In genomic region chr19:24134991-24135390, GRCm38 (mm10) we compare ENCODE assay signal across 8 mouse cellular contexts.
DNase-seq lines count a peak whose midpoint lies in the region; ATAC-seq and TF ChIP-seq lines count a peak whose summit lies in the region.

No protein-coding gene starts in this region.

- DNase-seq in adrenal gland, postnatal 10 days = peak; percentile 19
- DNase-seq in adrenal gland, postnatal 25 days = no peak
- peak; percentile 60 for DNase-seq in lung, embryonic 14.5 days
- no peak for DNase-seq in lung, adult 2 months
- DNase-seq in liver, embryonic 14.5 days (ENCODE audit: low read depth in 3 of 3, low spot score in 3 of 3) = no peak
- no peak for DNase-seq in testis, postnatal 14 days (ENCODE audit: low spot score)

- TF ChIP-seq EP300 in liver, embryonic 14.5 days (IDR thresholded peaks at IDR 0.05; ENCODE audit: low read depth) = no peak

- no peaks in the 10 kb centered on the region for H3K9me3 ChIP-seq in lung, embryonic 14.5 days (ENCODE audit: low read depth, low read length)
- no peaks in the 10 kb centered on the region for H3K9me3 ChIP-seq in liver, embryonic 14.5 days (ENCODE audit: control insufficient read depth, low read length)
- H3K9me3 ChIP-seq in stomach, embryonic 16.5 days (replicated peaks; ENCODE audit: control insufficient read depth, low read length) = 0 out of 2 replicates have a peak, but pooled peaks cover 3% of the 10 kb centered on the region

- TF ChIP-seq POLR2A in lung, adult 2 months (IDR thresholded peaks at IDR 0.05; ENCODE audit: borderline replicate concordance, extremely low read depth, low read depth, low read length) = no peak

- TF ChIP-seq CTCF in lung, embryonic 14.5 days (IDR thresholded peaks at IDR 0.05; ENCODE audit: low read depth) = no peak
- no peak for TF ChIP-seq CTCF in lung, adult 2 months (IDR thresholded peaks at IDR 0.05; ENCODE audit: insufficient read depth, low read length)
- no peak for TF ChIP-seq CTCF in liver, embryonic 14.5 days (IDR thresholded peaks at IDR 0.05; ENCODE audit: low read depth)

- 32% methylated on average over 10 of the region's 10 CpGs for WGBS in lung, embryonic 14.5 days
- 28% methylated on average over 10 of the region's 10 CpGs for WGBS in lung, adult 2 months
- 17% methylated on average over 10 of the region's 10 CpGs for WGBS in liver, embryonic 14.5 days (ENCODE audit: insufficient replicate concordance)
- WGBS in stomach, embryonic 16.5 days = 25% methylated on average over 10 of the region's 10 CpGs

- ATAC-seq in lung, embryonic 14.5 days (ENCODE audit: insufficient read depth) = no peak
- no peak for ATAC-seq in liver, embryonic 14.5 days (ENCODE audit: insufficient read depth)
- ATAC-seq in stomach, embryonic 16.5 days (ENCODE audit: insufficient read depth, low FRiP score) = no peak
- no peak for ATAC-seq in erythroblast, adult 5-6 weeks (replicated peaks; ENCODE audit: low FRiP score, poor library complexity, severe bottlenecking)

- H3K4me3 ChIP-seq in lung, embryonic 14.5 days (ENCODE audit: low read depth, low read length) = peak overlapping the region; percentile 27
- H3K4me3 ChIP-seq in lung, adult 2 months (replicated peaks; ENCODE audit: extremely low read depth, low read depth, low read length) = no peak overlapping the region
- no peak overlapping the region for H3K4me3 ChIP-seq in liver, embryonic 14.5 days (ENCODE audit: insufficient read depth in 1 of 2, low read depth in 2 of 2, low read length in 2 of 2)
- H3K4me3 ChIP-seq in stomach, embryonic 16.5 days (replicated peaks; ENCODE audit: low read length) = peak overlapping the region; percentile 28

- no peaks in the 10 kb centered on the region for H3K27me3 ChIP-seq in lung, embryonic 14.5 days (ENCODE audit: insufficient read depth, low read length)
- H3K27me3 ChIP-seq in liver, embryonic 14.5 days (ENCODE audit: control insufficient read depth, insufficient read depth, low read length) = no peaks in the 10 kb centered on the region
- no peaks in the 10 kb centered on the region for H3K27me3 ChIP-seq in stomach, embryonic 16.5 days (ENCODE audit: control insufficient read depth, insufficient read depth, low read length)

- H3K27ac ChIP-seq in lung, embryonic 14.5 days (ENCODE audit: low read depth) = no peak overlapping the region
- no peak overlapping the region for H3K27ac ChIP-seq in liver, embryonic 14.5 days
- H3K27ac ChIP-seq in stomach, embryonic 16.5 days (ENCODE audit: low read length) = no peak overlapping the region

- H3K9ac ChIP-seq in lung, embryonic 14.5 days = no peak overlapping the region
- H3K9ac ChIP-seq in liver, embryonic 14.5 days (replicated peaks) = no peak overlapping the region
- H3K9ac ChIP-seq in stomach, embryonic 16.5 days (ENCODE audit: low read length) = no peak overlapping the region

- no peaks in the 10 kb centered on the region for H3K4me1 ChIP-seq in lung, embryonic 14.5 days (ENCODE audit: insufficient read depth)
- H3K4me1 ChIP-seq in lung, adult 2 months (ENCODE audit: control insufficient read depth, insufficient read depth, low read length) = peaks cover 3% of the 10 kb centered on the region; the same call in 1 of the 2 replicates
- H3K4me1 ChIP-seq in liver, embryonic 14.5 days (replicated peaks; ENCODE audit: control insufficient read depth in 2 of 2, insufficient read depth in 2 of 2, low read length in 1 of 2) = peaks cover 0 to 2% of the 10 kb centered on the region in 2 experiments; a peak in 1 of 4 replicates
- no peaks in the 10 kb centered on the region for H3K4me1 ChIP-seq in stomach, embryonic 16.5 days (ENCODE audit: control insufficient read depth, insufficient read depth, low read length)

- peak overlapping the region; percentile 58 for H3K4me2 ChIP-seq in lung, embryonic 14.5 days
- H3K4me2 ChIP-seq in liver, embryonic 14.5 days (ENCODE audit: low read depth) = peak overlapping the region; percentile 28
- H3K4me2 ChIP-seq in stomach, embryonic 16.5 days (ENCODE audit: low read depth, low read length) = peak overlapping the region; percentile 52

- peaks cover 26% of the 10 kb centered on the region for H3K36me3 ChIP-seq in lung, embryonic 14.5 days (ENCODE audit: insufficient read depth)
- no peaks in the 10 kb centered on the region for H3K36me3 ChIP-seq in liver, embryonic 14.5 days (replicated peaks; ENCODE audit: control insufficient read depth, insufficient read depth, low read depth)
- H3K36me3 ChIP-seq in stomach, embryonic 16.5 days (ENCODE audit: control insufficient read depth, insufficient read depth, low read length) = peaks cover 22% of the 10 kb centered on the region

Comparison
In these comparisons a context has a peak if more than half of its experiments do, and no peak if none do; other contexts are left out.
1. DNase-seq: peak in adrenal gland, postnatal 10 days (single experiment) and lung, embryonic 14.5 days (single experiment); none in adrenal gland, postnatal 25 days (single experiment), lung, adult 2 months (single experiment), liver, embryonic 14.5 days (0 of 3) and testis, postnatal 14 days (single experiment).
2. H3K4me3 ChIP-seq: peak in lung, embryonic 14.5 days (single experiment) and stomach, embryonic 16.5 days (single experiment); none in lung, adult 2 months (single experiment) and liver, embryonic 14.5 days (0 of 2).
3. Peak in every context shown above with its lines, with median percentiles within 50 percentile points of each other: H3K4me2 ChIP-seq.